Mouse (Mus musculus) cortical plate, adult 2 months (tissue): ENCODE measurements around the gene Exosc10.

Source experiments
- CTCF ChIP-seq: fragments of 200-500 bp; IDR thresholded peaks from 2 replicates; pipeline ENCODE4 v1.5.1; 2011; ENCODE audit warnings: mild to moderate bottlenecking, control low read depth, low read length; ENCODE audit not compliant: insufficient read depth; ENCODE audit errors: extremely low read depth
- POLR2A ChIP-seq: fragments of 200-500 bp; IDR thresholded peaks from 2 replicates; pipeline ENCODE4 v1.6.1; 2011; ENCODE audit warnings: mild to moderate bottlenecking, low read length, control low read depth; ENCODE audit not compliant: insufficient read depth; ENCODE audit errors: extremely low read depth

GRCm38 (mm10) chr4:148509450-148510084, 48.7 kb upstream of the Exosc10 start:
- TF ChIP-seq POLR2A (no peak), CTCF (no peak)
